Mouse (Mus musculus) adrenal gland, adult 18-20 months (tissue): ENCODE measurements at regions not wholly inside any gene's neighbourhood (a gene's known extent, or its start where the extent isn't known, plus 50 kb on each side); places are given as distances from the start of the nearest gene placed in this dataset.

ENCODE experiments used
- DNase-seq, 2 experiments: peaks; one replicate each; pipeline ENCODE4 v3.0.0; 2021 to 2022; ENCODE audit warnings: low spot score in 2 of 2

DNA sequence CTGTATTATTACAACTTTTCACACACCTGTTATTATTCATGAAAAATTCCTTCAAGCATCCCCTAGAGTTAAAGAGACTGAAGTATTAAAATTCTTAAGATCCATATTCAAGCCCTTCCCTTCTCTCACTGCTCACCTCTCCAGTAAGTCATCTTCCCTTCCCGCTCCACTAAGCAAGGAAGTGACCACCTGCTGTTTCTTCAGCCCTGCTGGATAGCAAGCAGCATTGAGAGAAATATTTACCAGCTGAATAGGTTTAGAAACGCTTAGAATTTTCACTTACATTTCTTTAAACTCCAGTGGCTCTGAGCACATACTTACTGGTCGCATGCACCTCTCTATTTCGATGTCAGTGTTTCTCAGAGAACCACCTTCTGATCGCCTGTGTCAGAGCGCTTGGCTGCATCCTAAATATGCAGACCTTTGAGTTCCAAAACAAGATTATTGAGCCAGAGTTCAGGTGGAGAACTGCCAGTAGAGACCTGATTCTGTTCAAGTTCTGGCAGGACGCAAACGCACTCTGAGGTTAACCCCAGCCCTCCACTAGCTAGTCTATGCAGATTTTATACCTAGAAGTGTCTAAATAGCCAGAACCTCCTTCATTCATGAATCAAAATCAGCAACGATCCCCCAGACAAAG lies 314.9 kb downstream of the Mllt3 start:
- DNase-seq = no peak

- DNase-seq = no peak
Observed at GRCm38 (mm10) chr4:87715212-87715933, 317.8 kb downstream of the Mllt3 start.

DNA sequence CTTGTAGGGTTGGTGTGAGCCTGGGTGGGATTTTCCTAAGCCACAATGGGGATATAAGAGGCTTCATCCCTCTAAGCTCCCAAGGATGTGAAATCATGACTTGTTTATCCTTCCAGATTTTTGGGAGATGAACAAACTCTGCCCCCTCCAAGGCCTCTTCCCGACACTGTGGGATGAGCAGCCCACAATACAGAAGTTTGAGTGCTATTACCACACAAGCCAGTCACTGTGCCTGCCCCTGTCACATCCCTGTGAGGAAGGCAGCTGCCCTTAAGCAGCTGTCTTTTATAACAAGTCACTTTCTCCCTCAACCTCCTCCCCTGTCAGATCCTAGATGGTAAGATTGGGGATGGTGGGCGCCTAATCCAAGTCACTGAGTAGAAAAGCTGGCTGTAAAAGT lies 320.5 kb downstream of the Mllt3 start:
- DNase-seq = no peak

- no peak for DNase-seq
Observed at GRCm38 (mm10) chr4:87712286-87712685, 320.9 kb downstream of the Mllt3 start.

DNA sequence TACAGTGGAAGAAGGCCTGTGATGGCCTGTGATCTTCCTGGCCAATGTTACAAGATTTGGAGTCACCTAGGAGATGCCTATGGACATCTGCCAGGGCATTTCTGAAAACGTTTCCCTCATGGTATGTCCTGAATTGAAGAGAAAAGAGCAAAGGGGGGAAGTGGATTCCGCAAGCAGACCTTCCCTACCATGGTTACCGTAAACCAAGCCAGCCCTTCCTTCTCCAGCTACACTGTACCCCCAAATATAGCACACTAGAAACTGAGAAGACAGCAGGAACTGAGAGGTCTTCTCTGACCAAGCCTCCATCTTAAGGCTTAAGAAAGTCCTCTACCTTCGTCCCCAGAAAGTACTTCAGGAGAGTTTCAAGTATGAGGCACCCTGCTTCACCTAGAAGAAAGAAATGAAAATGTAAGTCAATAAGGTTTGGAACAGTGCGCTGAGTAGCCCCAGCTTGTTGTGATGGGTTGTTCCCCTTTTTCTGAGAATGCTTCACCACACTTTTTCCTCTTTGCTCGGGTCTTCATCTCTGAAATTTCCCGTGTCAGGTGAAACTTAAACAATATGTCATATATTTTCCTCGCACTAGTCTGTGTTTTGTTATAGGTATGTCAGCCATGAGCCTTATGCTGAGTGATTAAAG lies 321.9 kb downstream of the Mllt3 start:
- no peak for DNase-seq

DNA sequence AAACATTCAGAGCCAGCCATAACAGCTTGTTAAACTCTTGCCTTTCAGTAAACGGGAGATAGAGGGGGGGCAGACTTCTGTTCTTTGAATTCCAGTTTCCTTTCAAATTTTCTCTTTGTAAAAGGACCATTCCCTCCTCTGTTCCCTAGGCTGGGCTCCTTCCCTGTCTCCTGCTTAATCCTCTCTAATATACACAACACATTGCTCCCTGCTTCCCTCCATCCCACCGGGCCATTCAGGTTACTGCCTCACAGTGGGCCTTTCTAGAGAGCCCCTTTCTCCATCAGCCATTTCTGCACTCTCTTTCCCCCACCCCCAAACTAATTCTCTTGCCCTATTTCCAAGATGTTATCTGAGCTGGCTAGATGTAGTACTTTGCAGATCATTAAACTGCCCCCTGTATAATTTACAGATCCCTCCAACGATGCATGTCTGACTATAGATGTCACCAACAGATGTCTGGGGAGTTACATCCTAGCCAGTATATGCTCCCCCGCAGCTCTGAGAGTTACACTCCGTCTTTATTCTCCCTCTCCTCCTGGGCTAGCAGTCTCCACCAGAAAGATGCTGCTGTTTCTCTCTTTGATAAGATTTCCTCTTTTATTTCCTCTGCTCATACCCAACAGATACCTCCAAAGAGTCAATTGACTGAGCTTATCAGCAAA lies 324.1 kb downstream of the Mllt3 start:
- DNase-seq = no peak

- no peak for DNase-seq
Observed at GRCm38 (mm10) chr4:87707386-87707785, 325.8 kb downstream of the Mllt3 start.

DNA sequence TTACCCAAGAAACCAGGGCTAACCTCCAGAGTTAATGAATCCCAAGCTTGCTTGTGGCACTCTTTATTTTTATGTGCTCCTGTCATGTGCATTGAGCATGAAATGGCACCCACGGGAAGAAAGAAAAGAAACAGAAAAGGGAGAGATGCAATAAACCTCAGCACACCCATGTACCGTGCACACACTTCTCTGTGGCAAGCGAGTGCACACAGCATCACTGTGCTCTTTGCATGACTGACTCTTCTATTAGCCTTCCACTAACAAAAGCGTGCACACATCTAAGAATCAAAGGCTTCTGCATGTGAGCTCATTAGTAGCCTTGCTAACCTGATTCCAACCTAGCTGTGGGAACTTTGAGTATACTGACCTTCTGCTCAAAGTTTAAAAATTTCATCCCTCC lies 330.3 kb downstream of the Mllt3 start:
- DNase-seq = no peak

GRCm38 (mm10) chr4:87702290-87702689 lies 330.9 kb downstream of the Mllt3 start:
- no peak for DNase-seq

DNA sequence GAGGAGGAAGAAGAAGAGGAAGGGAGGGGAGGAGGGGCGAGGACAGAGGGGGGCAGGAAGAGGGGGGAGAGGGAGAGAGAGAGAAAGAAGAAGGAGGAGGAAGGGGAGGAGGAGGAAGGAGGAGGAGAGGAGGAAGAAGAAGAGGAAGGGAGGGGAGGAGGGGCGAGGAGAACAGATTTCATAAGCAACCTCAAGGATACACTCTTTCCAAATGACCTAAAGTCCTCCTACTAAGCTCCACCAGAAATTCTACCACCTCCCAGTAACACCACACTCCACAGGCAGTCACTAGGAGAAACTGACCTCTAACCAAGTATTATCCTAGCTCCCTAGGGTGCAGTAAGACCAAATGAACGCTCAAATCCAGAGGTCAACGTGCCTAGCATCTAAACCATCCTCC lies 332.1 kb downstream of the Mllt3 start:
- no peak for DNase-seq

DNA sequence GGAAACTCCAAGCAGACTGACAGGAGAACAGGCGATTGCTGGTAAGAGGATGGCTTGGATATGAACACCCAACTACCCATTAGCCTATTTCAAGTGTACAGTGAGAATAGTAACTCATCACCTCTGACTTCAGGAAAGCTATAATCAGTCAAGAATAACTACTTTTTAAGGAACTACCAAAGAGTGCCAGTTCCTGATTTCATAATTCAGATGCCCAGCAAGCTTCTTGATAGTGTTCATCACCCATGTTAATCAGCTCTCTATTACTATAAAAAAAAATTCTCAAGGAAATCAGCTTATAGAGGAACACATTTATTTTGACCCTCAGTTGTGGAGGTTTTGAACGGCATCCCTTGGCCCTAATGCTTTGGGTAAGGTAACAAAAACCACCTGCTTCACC lies 332.7 kb downstream of the Mllt3 start:
- no peak for DNase-seq

DNA sequence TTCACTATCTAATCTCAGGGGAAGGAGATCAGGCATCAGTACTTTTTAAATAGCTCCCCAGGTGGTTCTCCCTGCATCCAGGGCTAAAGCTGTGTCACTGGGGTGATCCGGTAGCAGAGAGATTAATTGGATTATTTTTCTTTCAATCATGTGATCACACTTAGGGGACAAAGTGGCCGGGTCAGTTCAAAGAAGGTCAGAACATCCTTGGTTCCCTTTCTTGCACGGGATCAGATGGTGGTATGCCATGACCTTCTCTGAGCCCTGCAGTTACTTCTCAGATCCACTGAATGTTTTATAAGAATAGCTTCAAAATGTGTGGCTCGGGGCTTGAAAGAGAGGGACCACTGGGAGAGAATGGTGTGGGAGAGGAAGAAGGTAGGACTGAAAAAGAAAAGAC lies 333.6 kb downstream of the Mllt3 start:
- DNase-seq = no peak

DNA sequence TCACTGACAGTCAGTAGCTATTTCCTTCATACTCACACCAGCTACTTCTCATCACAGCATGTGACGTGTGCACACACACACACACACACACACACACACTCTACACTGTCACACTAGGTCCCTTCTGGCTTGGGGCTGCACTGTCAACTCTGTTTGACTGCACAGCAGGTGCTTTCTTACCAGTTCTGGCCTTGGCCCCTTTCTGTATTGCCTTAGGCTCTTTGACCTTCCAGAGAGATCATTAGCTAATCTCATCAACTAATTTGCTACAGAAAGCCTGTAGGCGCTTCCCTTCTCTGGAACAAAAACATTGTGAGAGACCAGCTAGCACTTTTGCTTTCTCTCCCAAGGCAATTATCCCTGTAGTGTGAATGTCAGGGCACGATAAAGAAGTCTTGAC lies 334.4 kb downstream of the Mllt3 start:
- DNase-seq = no peak

- DNase-seq = no peak
Observed at GRCm38 (mm10) chr4:87696921-87697320, 336.2 kb downstream of the Mllt3 start.

- DNase-seq = no peak
Observed at GRCm38 (mm10) chr4:87695811-87696210, 337.4 kb downstream of the Mllt3 start.

DNA sequence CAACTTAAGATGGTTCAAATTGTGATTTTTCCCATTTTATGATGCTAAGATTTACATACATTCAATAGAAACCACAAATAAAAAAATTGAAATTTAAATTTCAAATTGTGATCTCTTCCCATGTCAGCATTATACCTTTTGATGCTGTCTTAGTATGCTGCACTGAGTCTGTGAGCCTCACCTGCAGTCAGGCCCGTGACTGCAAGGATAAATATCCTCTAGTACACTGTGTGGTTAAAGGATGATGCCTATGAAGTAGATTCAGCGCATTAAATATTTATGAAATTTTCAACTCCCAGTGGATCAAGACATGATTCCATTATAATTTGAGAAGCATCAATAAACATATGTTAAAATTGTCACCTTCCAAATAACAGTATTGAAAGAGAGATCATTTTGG lies 340.4 kb downstream of the Mllt3 start:
- DNase-seq = no peak

DNA sequence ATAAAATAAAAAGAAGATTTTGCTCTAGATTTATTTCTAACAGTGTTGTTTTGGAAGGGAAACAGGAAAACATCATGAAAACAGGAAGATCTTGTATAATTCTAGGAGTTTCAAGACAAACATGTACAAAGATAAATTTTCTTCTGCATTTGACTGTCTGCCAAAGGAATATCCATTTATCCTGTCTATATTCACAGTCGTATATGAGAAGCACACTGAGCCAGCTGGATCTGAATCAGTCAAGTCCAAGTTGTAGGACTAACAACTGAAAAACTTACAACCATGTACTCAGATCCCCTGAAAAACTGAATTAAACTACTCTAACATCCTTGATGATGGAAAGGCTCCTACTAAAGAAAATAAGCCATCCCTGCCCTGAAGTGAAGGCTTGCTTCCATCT lies 348.2 kb downstream of the Mllt3 start:
- DNase-seq = no peak

- no peak for DNase-seq
Observed at GRCm38 (mm10) chr4:87682783-87683182, 350.4 kb downstream of the Mllt3 start.

GRCm38 (mm10) chr4:87671101-87671500 lies 362.1 kb downstream of the Mllt3 start:
- DNase-seq = no peak

- DNase-seq = no peak
Observed at GRCm38 (mm10) chr4:87670167-87670566, 363.0 kb downstream of the Mllt3 start.

- DNase-seq = no peak
Observed at GRCm38 (mm10) chr4:87669480-87669879, 363.7 kb downstream of the Mllt3 start.

DNA sequence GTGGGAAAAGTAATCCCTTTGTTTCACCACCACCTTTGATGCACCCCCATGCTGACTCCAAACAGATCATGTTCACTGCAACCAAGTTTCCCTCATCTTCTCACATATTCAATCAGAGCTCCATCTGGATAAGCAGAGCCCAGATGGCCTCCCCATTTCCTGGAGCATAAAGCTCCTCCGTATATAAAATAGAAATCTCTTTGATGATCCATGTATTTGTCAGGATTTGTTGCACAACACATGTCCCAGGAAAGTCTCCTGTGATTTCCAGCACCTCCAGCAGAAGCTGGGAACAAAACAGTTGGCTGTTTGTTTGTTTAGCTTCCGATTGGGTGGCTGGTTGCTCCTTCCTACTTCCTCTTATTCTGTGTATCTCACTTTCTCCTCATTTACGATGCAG lies 364.9 kb downstream of the Mllt3 start:
- no peak for DNase-seq
